Mouse (Mus musculus) frontal cortex, adult 2 months (tissue): ENCODE data around the gene Jmy. TPM values are rescaled to one million over a fixed set of nuclear protein-coding genes. Genes with fewer than 3 reads are reported as not detected.
A peak's percentile ranks its signal among the peaks of the same experiment; 100 is the strongest.

ENCODE experiments used
- DNase-seq, 2 experiments: peaks; one replicate each; pipeline ENCODE4 v3.0.0; 2022; ENCODE audit warnings: low spot score in 1 of 2; ENCODE audit errors: extremely low spot score in 1 of 2
- polyA plus RNA-seq: library from polyadenylated mRNA; depleted of rRNA; stranded (reverse); fragments of >200 nt; gene quantifications from 2 replicates; pipeline ENCODE4 v1.2.3, GENCODE M21; 2012

Gene Jmy
- polyA plus RNA-seq, 1 experiment: 14.4 TPM

- no peak for DNase-seq
These were observed 31.3 kb downstream of the Jmy start for GRCm38 (mm10) chr13:93468355-93468754.

- DNase-seq: no peak
These were observed 40.0 kb downstream of the Jmy start for GRCm38 (mm10) chr13:93459566-93459965.

- no peak for DNase-seq
These were observed 41.0 kb downstream of the Jmy start for GRCm38 (mm10) chr13:93458616-93459015.

GRCm38 (mm10) chr13:93453275-93453674 is 46.3 kb downstream of the Jmy start:
- peak in 1 of 2 experiments; percentile 45 for DNase-seq

- DNase-seq: no peak
These were observed 59.4 kb downstream of the Jmy start for GRCm38 (mm10) chr13:93440167-93440566.

- no peak for DNase-seq
These were observed 70.4 kb downstream of the Jmy start for GRCm38 (mm10) chr13:93429205-93429604.

GRCm38 (mm10) chr13:93427920-93428876 is 71.4 kb downstream of the Jmy start:
- DNase-seq: no peak

- no peak for DNase-seq
These were observed 76.4 kb downstream of the Jmy start for GRCm38 (mm10) chr13:93423224-93423623.

GRCm38 (mm10) chr13:93419779-93420178 is 79.8 kb downstream of the Jmy start:
- DNase-seq: no peak

- DNase-seq: no peak
These were observed 81.3 kb downstream of the Jmy start for GRCm38 (mm10) chr13:93418292-93418691.

- no peak for DNase-seq
These were observed 84.6 kb downstream of the Jmy start for GRCm38 (mm10) chr13:93415055-93415454.

GRCm38 (mm10) chr13:93410343-93410742 is 89.3 kb downstream of the Jmy start:
- DNase-seq: no peak

- DNase-seq: no peak
These were observed 92.8 kb downstream of the Jmy start for GRCm38 (mm10) chr13:93406855-93407254.

- no peak for DNase-seq
These were observed 97.7 kb downstream of the Jmy start for GRCm38 (mm10) chr13:93401947-93402346.

- peak; percentile 34 to 53 for DNase-seq
These were observed 99.8 kb downstream of the Jmy start for GRCm38 (mm10) chr13:93399710-93400216.

- no peak for DNase-seq
These were observed 110.4 kb downstream of the Jmy start for GRCm38 (mm10) chr13:93389242-93389625.

GRCm38 (mm10) chr13:93388594-93389241 is 110.9 kb downstream of the Jmy start:
- no peak for DNase-seq

- no peak for DNase-seq
These were observed 112.2 kb downstream of the Jmy start for GRCm38 (mm10) chr13:93387440-93387839.

GRCm38 (mm10) chr13:93385147-93385546 is 114.5 kb downstream of the Jmy start:
- no peak for DNase-seq

- DNase-seq: no peak
These were observed 115.1 kb downstream of the Jmy start for GRCm38 (mm10) chr13:93384481-93384880.

GRCm38 (mm10) chr13:93383620-93384019 is 116.0 kb downstream of the Jmy start:
- no peak for DNase-seq

- DNase-seq: no peak
These were observed 116.5 kb downstream of the Jmy start for GRCm38 (mm10) chr13:93383092-93383491.
